Mouse (Mus musculus) right cerebral cortex, postnatal 4 days (tissue): ENCODE data around the gene Gpnmb.

Experiments
- DNase-seq: peaks from one replicate; pipeline ENCODE4 v3.0.0-alpha.2; 2022

The Gpnmb gene

GRCm38 (mm10) chr6:49032783-49033182 is 3.6 kb upstream of the Gpnmb start:
- no peak for DNase-seq

DNA sequence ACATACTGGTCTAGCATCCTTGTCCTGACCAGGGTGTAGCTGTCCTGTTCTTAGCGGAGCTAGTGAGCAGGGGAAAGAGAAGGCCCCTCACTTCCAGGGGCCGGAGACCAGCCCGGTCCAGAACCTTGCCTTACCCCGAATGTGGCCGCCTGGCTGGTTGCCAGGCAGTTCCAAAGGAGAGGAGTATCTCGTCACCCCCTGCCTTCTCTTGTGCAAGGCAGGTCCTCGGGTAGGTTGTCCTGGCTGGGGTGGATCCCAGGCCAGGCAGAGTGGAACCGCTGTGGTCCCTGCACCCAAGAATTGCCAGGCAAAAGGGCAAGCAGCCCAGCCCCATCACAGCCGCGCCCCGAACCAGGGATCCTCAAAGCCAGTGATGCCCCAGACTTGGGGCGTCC is 919 bp downstream of the Gpnmb start:
- DNase-seq: no peak

- DNase-seq: peak; percentile 79
These were observed 3.3 kb downstream of the Gpnmb start for GRCm38 (mm10) chr6:49039470-49040180.

GRCm38 (mm10) chr6:49046502-49046901 is 10.2 kb downstream of the Gpnmb start:
- no peak for DNase-seq

- no peak for DNase-seq
These were observed 10.6 kb downstream of the Gpnmb start for GRCm38 (mm10) chr6:49046976-49047375.

DNA sequence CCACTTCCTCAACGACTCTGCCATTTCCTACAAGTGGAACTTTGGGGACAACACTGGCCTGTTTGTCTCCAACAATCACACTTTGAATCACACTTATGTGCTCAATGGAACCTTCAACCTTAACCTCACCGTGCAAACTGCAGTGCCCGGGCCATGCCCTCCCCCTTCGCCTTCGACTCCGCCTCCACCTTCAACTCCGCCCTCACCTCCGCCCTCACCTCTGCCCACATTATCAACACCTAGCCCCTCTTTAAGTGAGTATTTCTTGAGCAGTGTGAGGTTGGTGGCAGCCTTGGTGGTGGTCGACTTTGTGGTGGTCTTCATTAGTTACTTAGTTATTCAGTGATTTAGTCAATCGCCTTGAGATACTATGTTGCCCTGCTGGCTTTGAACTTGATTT is 11.5 kb downstream of the Gpnmb start:
- no peak for DNase-seq

GRCm38 (mm10) chr6:49048395-49048794 is 12.0 kb downstream of the Gpnmb start:
- no peak for DNase-seq

DNA sequence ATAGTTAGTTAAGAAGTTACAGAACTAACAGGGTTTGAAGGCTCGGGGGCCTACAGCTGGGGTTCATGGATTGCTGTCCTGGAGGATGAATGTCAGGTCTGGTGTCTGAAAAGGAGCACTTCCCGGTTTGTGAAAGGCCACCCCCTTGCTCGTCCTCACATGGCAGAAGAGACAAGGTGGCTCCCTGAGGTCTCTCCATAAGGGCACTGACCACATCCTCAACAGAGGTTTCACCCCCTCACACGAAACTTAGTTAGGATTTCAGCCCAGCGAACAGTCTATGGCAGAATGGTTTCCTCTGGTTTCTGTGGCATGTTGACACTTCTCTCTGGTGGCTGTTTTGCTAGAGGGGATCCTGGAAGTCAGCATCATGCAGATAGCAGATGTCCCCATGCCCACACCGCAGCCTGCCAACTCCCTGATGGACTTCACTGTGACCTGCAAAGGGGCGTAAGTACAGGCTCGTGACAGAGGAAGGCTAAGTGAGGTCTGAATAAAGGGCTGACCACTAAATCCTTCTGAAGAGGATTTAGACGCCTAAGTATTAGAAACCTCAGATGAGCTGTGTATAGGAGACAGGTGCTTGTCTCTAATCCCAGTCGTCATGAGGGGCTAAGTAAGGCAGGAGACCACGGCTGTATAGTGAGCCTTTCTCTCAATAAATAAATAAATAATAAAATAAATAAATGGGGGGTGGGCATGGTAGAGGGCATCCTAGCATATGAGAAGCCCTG is 14.5 kb downstream of the Gpnmb start:
- DNase-seq: no peak

GRCm38 (mm10) chr6:49052191-49052590 is 15.8 kb downstream of the Gpnmb start:
- DNase-seq: no peak

DNA sequence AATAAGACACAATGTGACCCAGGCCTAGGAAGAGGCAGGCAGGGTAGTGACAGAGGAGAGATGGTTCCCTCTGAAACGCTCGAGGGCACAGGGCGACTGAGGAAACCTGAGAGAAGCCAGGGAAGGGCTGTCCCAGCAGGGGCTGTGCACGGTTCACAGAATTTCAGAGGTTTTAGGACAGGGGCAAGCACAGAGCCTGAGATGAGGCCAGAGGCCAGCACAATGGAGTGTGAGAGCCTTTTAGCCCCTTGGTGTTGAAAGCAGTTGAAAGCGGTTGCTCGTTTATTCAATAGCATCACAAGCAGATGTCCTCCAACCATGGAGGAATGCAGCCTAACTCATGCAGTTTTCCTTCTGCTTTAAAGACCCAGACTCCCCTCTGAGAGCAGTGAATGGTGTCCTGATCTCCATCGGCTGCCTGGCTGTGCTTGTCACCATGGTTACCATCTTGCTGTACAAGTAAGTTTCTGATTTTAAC is 18.9 kb downstream of the Gpnmb start:
- no peak for DNase-seq

DNA sequence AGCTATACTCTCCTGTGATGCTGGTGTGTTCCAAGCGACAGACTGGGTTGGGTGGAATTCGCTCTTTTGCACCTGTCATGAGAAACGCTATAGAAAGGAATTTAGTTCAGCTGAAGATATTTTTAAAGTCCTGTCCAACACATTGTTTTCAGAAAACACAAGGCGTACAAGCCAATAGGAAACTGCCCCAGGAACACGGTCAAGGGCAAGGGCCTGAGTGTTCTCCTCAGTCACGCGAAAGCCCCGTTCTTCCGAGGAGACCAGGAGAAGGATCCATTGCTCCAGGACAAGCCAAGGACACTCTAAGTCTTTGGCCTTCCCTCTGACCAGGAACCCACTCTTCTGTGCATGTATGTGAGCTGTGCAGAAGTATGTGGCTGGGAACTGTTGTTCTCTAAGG is 19.7 kb downstream of the Gpnmb start:
- no peak for DNase-seq

GRCm38 (mm10) chr6:49057053-49058021 is 21.0 kb downstream of the Gpnmb start:
- peak; percentile 75 for DNase-seq

- DNase-seq: no peak
These were observed 32.0 kb downstream of the Gpnmb start for GRCm38 (mm10) chr6:49068361-49068760.

DNA sequence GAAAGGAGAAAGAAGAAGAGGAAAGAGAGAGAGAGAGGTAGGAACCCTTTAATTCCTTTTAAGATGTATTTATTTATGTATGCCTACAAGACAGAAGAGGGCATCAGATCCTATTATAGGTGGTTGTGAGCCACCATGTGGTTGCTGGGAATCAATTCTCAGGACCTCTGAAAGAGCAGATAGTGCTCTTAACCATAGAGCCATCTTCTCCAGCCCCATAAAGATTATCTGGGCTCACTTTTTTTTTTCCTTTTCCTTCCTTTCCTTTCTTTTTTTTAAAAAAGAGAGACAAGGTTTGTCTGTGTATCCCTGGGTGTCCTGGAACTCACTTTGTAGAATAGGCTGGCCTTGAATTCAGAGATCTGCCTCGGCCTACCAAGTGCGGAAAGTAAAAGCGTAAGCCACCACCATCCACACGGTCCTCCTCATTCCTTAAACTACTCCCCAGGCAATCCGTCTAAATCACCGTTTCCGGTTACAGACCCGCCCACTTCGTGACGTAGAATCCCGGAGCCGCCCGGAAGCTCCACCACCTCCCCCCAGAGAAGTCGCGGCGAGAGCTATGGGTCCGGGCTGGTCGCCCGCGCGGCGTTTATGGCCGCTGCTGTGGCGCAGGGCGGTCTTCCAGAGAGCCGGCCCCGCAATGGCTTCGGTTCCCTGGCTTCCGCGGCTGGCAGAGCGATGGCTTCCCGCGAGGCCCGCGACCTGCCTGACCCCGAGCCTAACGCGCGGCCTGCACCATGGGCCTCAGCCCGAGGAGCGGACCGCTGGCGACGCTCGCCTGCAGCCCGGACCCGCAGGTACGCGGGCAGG is 37.2 kb downstream of the Gpnmb start, which contains the start of gene Malsu1:
Malsu1 (plus strand) TSS at position 492 of the 813 bp plus-strand sequence.
- peak; percentile 92 for DNase-seq

DNA sequence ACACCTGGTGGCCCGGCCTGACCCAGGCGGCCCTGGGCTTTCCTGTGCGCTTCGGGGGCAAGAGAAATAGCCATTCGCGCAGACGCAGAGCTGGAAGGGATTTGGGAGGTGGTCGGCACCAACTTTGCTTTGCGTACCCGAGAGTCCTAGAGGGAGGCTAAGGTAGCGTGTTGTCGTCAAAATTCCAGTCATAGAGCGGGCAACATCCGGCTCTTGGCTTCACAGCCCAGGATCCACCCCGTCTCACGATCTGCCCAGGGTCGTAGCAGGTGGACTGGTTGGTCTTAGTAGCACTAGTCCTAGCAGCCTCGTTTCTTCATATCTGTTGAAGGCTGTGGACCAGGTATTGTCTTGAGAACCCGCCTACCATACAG is 37.8 kb downstream of the Gpnmb start:
- no peak for DNase-seq

DNA sequence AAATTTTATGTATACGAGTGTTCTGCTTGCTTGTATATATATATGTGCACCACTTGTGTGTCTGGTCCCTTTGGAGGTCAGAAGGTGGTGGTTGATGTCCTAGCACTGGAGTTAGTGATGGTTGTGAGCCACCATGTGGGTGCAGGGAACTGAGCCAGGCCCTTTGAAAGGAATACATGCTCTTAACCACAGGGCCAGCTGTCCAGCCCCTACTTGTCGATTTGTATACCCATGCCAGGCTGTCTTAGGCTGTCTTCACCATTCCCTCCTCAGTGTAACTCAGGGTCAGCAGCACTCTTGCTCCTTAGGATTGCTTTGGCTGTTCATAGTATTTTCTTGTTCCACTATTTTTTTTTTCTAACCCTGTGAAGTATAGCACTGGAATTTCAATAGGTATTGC is 41.5 kb downstream of the Gpnmb start:
- DNase-seq: no peak

DNA sequence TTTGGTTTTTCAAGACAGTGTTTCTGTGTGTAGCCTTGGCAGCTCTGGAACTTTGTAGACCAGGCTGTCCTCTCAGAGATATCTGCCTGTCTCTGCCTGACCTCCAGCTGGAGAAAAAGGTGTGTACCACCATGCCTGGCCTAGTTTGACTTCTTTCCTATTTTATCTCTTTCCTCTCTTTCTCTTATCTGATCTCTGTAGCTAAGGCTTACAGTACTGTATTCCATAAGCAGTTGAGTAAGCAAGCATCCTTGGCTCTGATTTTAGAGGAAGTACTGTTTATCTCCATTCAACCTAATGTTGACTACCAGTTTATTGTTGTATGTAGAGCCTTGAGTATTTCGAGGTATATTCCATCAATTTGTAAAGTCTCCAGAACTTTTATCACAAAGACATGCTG is 43.0 kb downstream of the Gpnmb start:
- no peak for DNase-seq

DNA sequence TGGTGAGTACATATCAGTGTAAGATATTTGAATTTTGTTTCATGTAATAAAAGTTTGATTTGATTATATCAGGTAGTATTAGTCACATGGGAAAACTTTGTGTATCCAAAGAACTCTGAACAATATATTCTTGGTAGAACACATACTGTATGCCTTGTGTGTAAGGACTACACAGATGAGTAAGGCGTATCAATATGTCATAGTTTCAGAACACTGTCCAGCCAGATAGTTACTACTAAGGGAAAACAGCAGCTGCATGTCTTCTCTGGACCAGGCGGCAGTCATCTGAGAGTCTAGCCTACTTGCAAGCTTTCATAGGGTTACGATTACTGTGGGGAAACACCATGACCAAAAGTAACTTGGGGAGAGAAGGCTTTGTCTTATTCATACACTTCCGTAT is 46.7 kb downstream of the Gpnmb start:
- no peak for DNase-seq

DNA sequence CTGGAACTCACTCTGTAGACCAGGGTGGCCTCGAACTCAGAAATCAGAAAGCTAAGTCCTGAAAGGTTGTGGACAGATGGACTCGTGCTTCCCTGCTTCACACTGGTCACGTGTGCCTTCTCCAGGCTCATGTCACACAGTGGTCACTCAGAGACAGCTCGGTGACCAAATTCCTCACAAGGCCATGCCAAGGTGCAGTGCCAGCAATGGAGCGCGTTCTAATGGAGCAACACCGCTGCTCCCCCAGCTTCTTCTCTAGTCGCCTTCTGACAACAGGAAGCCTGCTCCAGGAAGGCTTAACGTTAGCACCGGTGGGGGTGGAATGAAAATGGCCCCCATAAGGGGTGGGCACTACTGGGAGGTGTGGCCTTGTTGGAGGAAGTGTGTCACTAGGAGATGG is 58.6 kb downstream of the Gpnmb start:
- DNase-seq: no peak

- DNase-seq: no peak
These were observed 60.1 kb downstream of the Gpnmb start for GRCm38 (mm10) chr6:49096421-49096820.

DNA sequence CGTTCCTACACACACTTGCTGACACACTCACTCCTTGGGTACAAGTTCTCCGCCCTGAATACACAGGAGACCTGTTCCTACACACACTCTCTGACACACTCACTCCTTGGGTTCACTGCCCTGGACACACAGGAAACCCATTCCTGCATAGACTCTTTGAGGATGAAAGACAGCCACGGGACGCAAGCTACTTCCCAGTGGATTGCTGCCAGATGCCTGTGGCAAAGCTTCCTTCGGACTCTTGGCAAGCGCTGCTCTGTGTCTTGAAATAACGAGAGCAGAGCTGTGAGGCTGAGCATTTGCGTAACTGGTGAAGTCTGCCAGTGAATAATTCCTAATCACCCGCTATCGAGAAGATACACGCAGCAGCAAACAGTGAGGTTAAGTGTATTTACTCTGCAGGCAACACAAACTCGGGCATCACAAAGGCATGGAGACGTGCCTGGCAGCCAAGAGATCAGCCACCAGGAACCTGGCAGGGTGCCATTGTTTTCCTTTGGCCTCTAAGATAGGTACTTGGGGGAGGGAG is 60.7 kb downstream of the Gpnmb start:
- DNase-seq: peak; percentile 60

DNA sequence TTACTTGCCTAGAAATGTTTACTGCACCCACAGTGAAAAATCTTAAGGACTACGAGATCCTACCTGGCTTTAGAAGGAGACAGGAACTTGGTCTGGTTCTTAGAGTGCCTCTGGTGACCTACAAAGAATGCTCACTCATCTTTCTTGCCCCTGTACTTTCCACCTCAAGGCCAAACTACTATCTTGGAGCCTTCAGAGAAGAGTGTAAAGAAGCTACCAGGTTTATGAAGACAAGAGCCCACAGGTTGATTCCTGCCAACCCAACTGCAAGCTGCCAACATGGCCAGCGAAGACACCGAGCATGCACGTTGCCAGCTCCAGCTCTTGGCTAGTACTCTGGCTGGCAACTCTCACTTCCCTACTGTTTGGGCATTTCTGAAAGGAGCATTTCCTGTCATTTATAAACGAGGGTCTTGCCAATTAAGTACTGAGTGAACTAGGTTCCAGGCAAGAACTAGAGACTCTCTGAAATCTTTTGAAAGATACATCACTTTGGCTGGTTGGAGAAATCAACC is 61.3 kb downstream of the Gpnmb start:
- no peak for DNase-seq
